Mouse (Mus musculus) lung, embryonic 14.5 days (tissue): ENCODE results near the gene Dlgap4. TPM values are rescaled to one million over a fixed set of nuclear protein-coding genes. Genes with fewer than 3 reads are reported as not detected.

Source experiments
- ATAC-seq: fragments of 200-750 bp; cut with Nextera tagmentation; 2 replicates; pipeline ENCODE4 v1.8.0; 2017; ENCODE audit warnings: mild to moderate bottlenecking, moderate TSS enrichment, moderate library complexity; ENCODE audit not compliant: insufficient read depth
- DNase-seq: peaks from one replicate; pipeline ENCODE4 v3.0.0-alpha.2; 2015
- H3K27ac ChIP-seq: fragments of 300-500 bp; sonication (generic); 2 replicates; pipeline ENCODE4 v1.5.1; 2014; ENCODE audit warnings: low read depth, mild to moderate bottlenecking, moderate library complexity
- H3K27me3 ChIP-seq: fragments of 300-500 bp; sonication (generic); 2 replicates; pipeline ENCODE4 v1.6.1; 2014; ENCODE audit warnings: low read length, control low read depth; ENCODE audit not compliant: insufficient read depth
- H3K36me3 ChIP-seq: fragments of 300-500 bp; sonication (generic); 2 replicates; pipeline ENCODE4 v1.6.1; 2014; ENCODE audit warnings: control low read depth; ENCODE audit not compliant: insufficient read depth
- H3K4me1 ChIP-seq: fragments of 300-500 bp; sonication (generic); 2 replicates; pipeline ENCODE4 v1.6.1; 2014; ENCODE audit warnings: antibody characterized with exemption, control low read depth; ENCODE audit not compliant: insufficient read depth
- H3K4me2 ChIP-seq: fragments of 300-500 bp; sonication (generic); 2 replicates; pipeline ENCODE4 v1.6.1; 2014; ENCODE audit warnings: mild to moderate bottlenecking
- H3K4me3 ChIP-seq: fragments of 300-500 bp; sonication (generic); 2 replicates; pipeline ENCODE4 v1.5.1; 2014; ENCODE audit warnings: low read depth, low read length
- H3K9ac ChIP-seq: fragments of 300-500 bp; sonication (generic); 2 replicates; pipeline ENCODE4 v1.6.1; 2014
- H3K9me3 ChIP-seq: fragments of 300-500 bp; sonication (generic); 2 replicates; pipeline ENCODE4 v1.6.1; 2016; ENCODE audit warnings: low read depth, low read length, control low read depth
- CTCF ChIP-seq: IDR thresholded peaks from 2 replicates; pipeline ENCODE4 v1.5.1; 2016; ENCODE audit warnings: antibody characterized with exemption, low read depth
- WGBS: fragments of 180-500 bp; shearing (Covaris S2); extraction: QIAGEN DNeasy Blood & Tissue Kit; methylation state at CpG from one replicate; pipeline ENCODE4 v1.1.7; 2014; 5-methylcytosine and 5-hydroxymethylcytosine counted together
- polyA plus RNA-seq: library from polyadenylated mRNA; unstranded; fragments of >200 nt; fragmentation: Nextera tagmentation; extraction: Ambion mirVana; gene quantifications from 2 replicates; pipeline ENCODE4 v1.2.1, GENCODE M21; 2014

Dlgap4 gene
- polyA plus RNA-seq, 1 experiment from 2014 or later: 78.7 TPM

GRCm38 (mm10) chr2:156756937-156757336, 143.4 kb downstream of the Dlgap4 start:
- no peak overlapping the region for H3K27ac ChIP-seq
- no peak for TF ChIP-seq CTCF
- no peak overlapping the region for H3K4me2 ChIP-seq
- 92% methylated on average over 9 of the region's 9 CpGs for WGBS
- H3K36me3 ChIP-seq: peaks cover 80% of the 10 kb centered on the region
- ATAC-seq: no peak
- no peaks in the 10 kb centered on the region for H3K9me3 ChIP-seq
- no peak for DNase-seq
- no peaks in the 10 kb centered on the region for H3K4me1 ChIP-seq
- H3K27me3 ChIP-seq: no peaks in the 10 kb centered on the region
- H3K9ac ChIP-seq: no peak overlapping the region
- H3K4me3 ChIP-seq: no peak overlapping the region

GRCm38 (mm10) chr2:156760843-156761505, 147.5 kb downstream of the Dlgap4 start:
- Histone ChIP-seq H3K4me1 (no peaks in the 10 kb centered on the region), H3K4me2 (no peak overlapping the region), H3K36me3 (peaks cover 84% of the 10 kb centered on the region), H3K27me3 (no peaks in the 10 kb centered on the region), H3K27ac (no peak overlapping the region), H3K9ac (no peak overlapping the region), H3K4me3 (no peak overlapping the region), H3K9me3 (no peaks in the 10 kb centered on the region)
- peak; percentile 45 for TF ChIP-seq CTCF
- no peak for DNase-seq
- 71% methylated on average over 5 of the region's 5 CpGs for WGBS
- no peak for ATAC-seq

GRCm38 (mm10) chr2:156761521-156762278, 148.2 kb downstream of the Dlgap4 start:
- ATAC-seq (no peak), DNase-seq (no peak)
- 0 out of 2 replicates have a peak overlapping the region, but pooled peaks have one; percentile 6 for H3K27ac ChIP-seq
- no peaks in the 10 kb centered on the region for H3K4me1 ChIP-seq
- H3K9ac ChIP-seq: no peak overlapping the region
- H3K36me3 ChIP-seq: peaks cover 76% of the 10 kb centered on the region
- no peaks in the 10 kb centered on the region for H3K9me3 ChIP-seq
- no peaks in the 10 kb centered on the region for H3K27me3 ChIP-seq
- 89% methylated on average over 17 of the region's 17 CpGs for WGBS
- H3K4me2 ChIP-seq: no peak overlapping the region
- H3K4me3 ChIP-seq: no peak overlapping the region
- TF ChIP-seq CTCF: no peak

- WGBS: 84% methylated on average over 21 of the region's 21 CpGs
- Histone ChIP-seq H3K27me3 (no peaks in the 10 kb centered on the region), H3K36me3 (peaks cover 68% of the 10 kb centered on the region), H3K9ac (no peak overlapping the region), H3K4me2 (no peak overlapping the region), H3K4me3 (no peak overlapping the region), H3K9me3 (no peaks in the 10 kb centered on the region), H3K4me1 (no peaks in the 10 kb centered on the region), H3K27ac (peak overlapping the region; percentile 6; the same call in 1 of the 2 replicates)
- TF ChIP-seq CTCF: no peak
- DNase-seq (no peak), ATAC-seq (no peak)
Observed at GRCm38 (mm10) chr2:156762499-156762898, 149.0 kb downstream of the Dlgap4 start.

GRCm38 (mm10) chr2:156763101-156763500, 149.6 kb downstream of the Dlgap4 start:
- DNase-seq (peak; percentile 87), ATAC-seq (peak; percentile 51)
- H3K9ac ChIP-seq: no peak overlapping the region
- no peaks in the 10 kb centered on the region for H3K9me3 ChIP-seq
- H3K4me3 ChIP-seq: no peak overlapping the region
- H3K27me3 ChIP-seq: no peaks in the 10 kb centered on the region
- WGBS: 66% methylated on average over 11 of the region's 11 CpGs
- TF ChIP-seq CTCF: no peak
- no peak overlapping the region for H3K4me2 ChIP-seq
- H3K4me1 ChIP-seq: no peaks in the 10 kb centered on the region
- peaks cover 62% of the 10 kb centered on the region for H3K36me3 ChIP-seq
- peak overlapping the region; percentile 6; the same call in 1 of the 2 replicates for H3K27ac ChIP-seq

- Histone ChIP-seq H3K36me3 (peaks cover 53% of the 10 kb centered on the region), H3K9me3 (no peaks in the 10 kb centered on the region), H3K4me2 (no peak overlapping the region), H3K4me3 (no peak overlapping the region), H3K27ac (no peak overlapping the region), H3K9ac (no peak overlapping the region), H3K27me3 (no peaks in the 10 kb centered on the region), H3K4me1 (no peaks in the 10 kb centered on the region)
- TF ChIP-seq CTCF: no peak
- 95% methylated on average over 10 of the region's 10 CpGs for WGBS
- ATAC-seq: no peak
- DNase-seq: no peak
Observed at GRCm38 (mm10) chr2:156764022-156764421, 150.5 kb downstream of the Dlgap4 start.

GRCm38 (mm10) chr2:156764747-156765146, 151.2 kb downstream of the Dlgap4 start:
- Histone ChIP-seq H3K27me3 (no peaks in the 10 kb centered on the region), H3K4me3 (no peak overlapping the region), H3K4me1 (no peaks in the 10 kb centered on the region), H3K36me3 (peaks cover 47% of the 10 kb centered on the region), H3K9me3 (no peaks in the 10 kb centered on the region), H3K27ac (no peak overlapping the region), H3K4me2 (no peak overlapping the region), H3K9ac (no peak overlapping the region)
- no peak for TF ChIP-seq CTCF
- WGBS: 57% methylated on average over 4 of the region's 4 CpGs
- no peak for ATAC-seq
- no peak for DNase-seq
